28 mouse cellular contexts compared by ENCODE assay signal in genomic region chr15:79842985-79843384, GRCm38 (mm10). TPM values are rescaled to one million over a fixed set of nuclear protein-coding genes. Genes with fewer than 3 reads are reported as not detected.
DNase-seq lines count a peak whose midpoint lies in the region; TF ChIP-seq lines count a peak whose summit lies in the region.
"Had no signal": no experiment of that assay in that cellular context is flagged by ENCODE, and none has a peak within 500 bp of the region (broad histone marks: within the 10 kb centered on the region; RNA-seq: fewer than 3 reads in every experiment).

No protein-coding gene starts in this region.

- no peak for TF ChIP-seq EP300 in MEL (IDR thresholded peaks at IDR 0.05; ENCODE audit: low read depth in 1 of 2, low read length in 2 of 2)

- peak in 1 of 2 experiments; percentile 83; a peak in 2 of 4 replicates for TF ChIP-seq POLR2A in MEL (IDR thresholded peaks at IDR 0.05; ENCODE audit: control insufficient read depth in 1 of 2, insufficient read depth in 1 of 2, low read depth in 1 of 2, low read length in 2 of 2, poor library complexity in 1 of 2)

- peak overlapping the region; percentile 68 for H3K4me3 ChIP-seq in E14TG2a.4 (replicated peaks; ENCODE audit: low read length)
- peak overlapping the region; percentile 47 to 90 for H3K4me3 ChIP-seq in MEL (ENCODE audit: control insufficient read depth in 1 of 2, insufficient read depth in 1 of 2, low read depth in 2 of 2, low read length in 2 of 2)
- H3K4me3 ChIP-seq: embryonic facial prominence, embryonic 13.5 days; embryonic facial prominence, embryonic 15.5 days; erythroblast, embryonic 14.5 days; forebrain, embryonic 10.5 days; forebrain, embryonic 12.5 days had no signal

- peak overlapping the region; percentile 54 for H3K9ac ChIP-seq in MEL (ENCODE audit: control insufficient read depth, low read depth, low read length, poor library complexity, severe bottlenecking)
- H3K9ac ChIP-seq: embryonic facial prominence, embryonic 13.5 days; embryonic facial prominence, embryonic 15.5 days; forebrain, embryonic 12.5 days had no signal

- H3K4me1 ChIP-seq in E14TG2a.4 (replicated peaks; ENCODE audit: low read depth, low read length) (peaks cover 42% of the 10 kb centered on the region), MEL (ENCODE audit: control insufficient read depth in 1 of 2, insufficient read depth in 2 of 2, low read length in 2 of 2) (0 out of 4 replicates have a peak, but pooled peaks cover 0 to 8% of the 10 kb centered on the region in 2 experiments)

- H3K27me3 ChIP-seq in E14TG2a.4 (ENCODE audit: insufficient read depth, low read length) = peaks cover 14% of the 10 kb centered on the region
- no peaks in the 10 kb centered on the region; a peak in 1 of 4 replicates for H3K27me3 ChIP-seq in MEL (ENCODE audit: control insufficient read depth in 1 of 2, insufficient read depth in 2 of 2, low read length in 2 of 2)
- H3K27me3 ChIP-seq: embryonic facial prominence, embryonic 15.5 days had no signal

- peaks cover 2% of the 10 kb centered on the region; the same call in 1 of the 2 replicates for H3K79me2 ChIP-seq in MEL (ENCODE audit: control insufficient read depth, insufficient read depth, low read length, poor library complexity)

- intact Hi-C loops in left cerebral cortex, postnatal 14 days (cut with DNase I) = no loop called here

- no peak for TF ChIP-seq CTCF in E14TG2a.4 (conservative IDR thresholded peaks at IDR 0.05; ENCODE audit: low read length)
- TF ChIP-seq CTCF in MEL (IDR thresholded peaks at IDR 0.05 in 2 of 3, conservative IDR thresholded peaks at IDR 0.05 in 1 of 3; ENCODE audit: control insufficient read depth in 1 of 3, insufficient read depth in 1 of 3, low read depth in 2 of 3, low read length in 3 of 3, poor library complexity in 1 of 3, severe bottlenecking in 1 of 3) = no peak

- TF ChIP-seq RAD21 in MEL (IDR thresholded peaks at IDR 0.05; ENCODE audit: low read depth, low read length) = no peak

- H3K9me3 ChIP-seq in E14TG2a.4 (ENCODE audit: low read length) (no peaks in the 10 kb centered on the region), MEL (replicated peaks; ENCODE audit: insufficient read depth, low read length) (no peaks in the 10 kb centered on the region)
- H3K9me3 ChIP-seq: embryonic facial prominence, embryonic 13.5 days; embryonic facial prominence, embryonic 15.5 days; forebrain, embryonic 10.5 days; forebrain, embryonic 12.5 days; G1E had no signal

- no peak overlapping the region for H3K27ac ChIP-seq in MEL (ENCODE audit: control insufficient read depth, low read depth, low read length)
- H3K27ac ChIP-seq: embryonic facial prominence, embryonic 13.5 days; embryonic facial prominence, embryonic 15.5 days; forebrain, embryonic 10.5 days; forebrain, embryonic 12.5 days had no signal

- peaks cover 19% of the 10 kb centered on the region for H3K36me3 ChIP-seq in E14TG2a.4 (ENCODE audit: insufficient read depth, low read length)
- no peaks in the 10 kb centered on the region for H3K36me3 ChIP-seq in MEL (ENCODE audit: control insufficient read depth in 1 of 2, insufficient read depth in 2 of 2, low read length in 2 of 2)
- H3K36me3 ChIP-seq: embryonic facial prominence, embryonic 13.5 days; embryonic facial prominence, embryonic 15.5 days; forebrain, embryonic 10.5 days; forebrain, embryonic 12.5 days; G1E had no signal

- DNase-seq in 416B (ENCODE audit: low read depth) (peak; percentile 41), MEL (ENCODE audit: low read depth, low spot score) (peak; percentile 84), ZHBTc4 (ENCODE audit: low read depth, low spot score) (peak; percentile 55)
- no peak for DNase-seq in lung, postnatal 14 days
- no peak for DNase-seq in left cerebral cortex, postnatal 14 days (ENCODE audit: low spot score in 2 of 2)
- DNase-seq in spleen, adult 18-20 months = no peak
- no peak for DNase-seq in layer of hippocampus, adult 9-10 months (ENCODE audit: low spot score)
- DNase-seq: adrenal gland, adult 2 months; adrenal gland, postnatal 10 days; adrenal gland, postnatal 25 days; cerebellum, adult 11 months; cerebellum, adult 18-20 months; cerebellum, adult 8-10 months; cerebellum, adult 9-11 months; cerebellum, postnatal 14 days; cerebellum, postnatal 36 days; embryo, embryonic 11 days had no signal

TF ChIP-seq in MEL, 35 proteins besides CTCF, POLR2A, EP300 and RAD21:
- no peak for TF ChIP-seq ETS1 (IDR thresholded peaks at IDR 0.05; ENCODE audit: low read depth, low read length)
- no peak for TF ChIP-seq RCOR1 (IDR thresholded peaks at IDR 0.05; ENCODE audit: low read depth, low read length)
- TF ChIP-seq NELFE (IDR thresholded peaks at IDR 0.05; ENCODE audit: low read depth, low read length) = peak; percentile 74
- peak; percentile 74 for TF ChIP-seq HCFC1 (IDR thresholded peaks at IDR 0.05; ENCODE audit: low read depth, low read length)
- TF ChIP-seq ZMIZ1 (IDR thresholded peaks at IDR 0.05; ENCODE audit: low read depth, low read length) = peak; percentile 66; the same call in 1 of the 2 replicates
- TF ChIP-seq TBP (IDR thresholded peaks at IDR 0.05; ENCODE audit: low read depth, low read length) = peak; percentile 81
- TF ChIP-seq POLR2AphosphoS2 (IDR thresholded peaks at IDR 0.05; ENCODE audit: low read length) = peak; percentile 47; the same call in 1 of the 2 replicates
- TF ChIP-seq KAT2A (conservative IDR thresholded peaks at IDR 0.05; ENCODE audit: low read depth, low read length) = no peak
- TF ChIP-seq TCF12 (IDR thresholded peaks at IDR 0.05; ENCODE audit: low read depth, low read length) = peak; percentile 27; the same call in 1 of the 2 replicates
- no peak; the same call in 1 of the 2 replicates for TF ChIP-seq MXI1 (IDR thresholded peaks at IDR 0.05; ENCODE audit: low read depth, low read length)
- peak; percentile 14; the same call in 1 of the 2 replicates for TF ChIP-seq ZNF384 (IDR thresholded peaks at IDR 0.05; ENCODE audit: low read depth, low read length)

RNA-seq across cellular contexts. Expression of gene Cbx6, which starts 8.5 kb away (rescaled TPM):
- 21.7 and 25.1 TPM in 2 replicates for total RNA-seq in MEL (2012; rRNA removed)
- polyA plus RNA-seq in MEL (2012; ENCODE audit: insufficient read depth in 1 of 2, insufficient read length in 2 of 2, low read depth in 1 of 2, low replicate concordance in 2 of 2, missing spikeins in 1 of 2) = 10 to 100 TPM in 1 of 2 experiments, not detected in 1; 43.6 TPM
- 100 to 1,000 TPM; 429 to 483 TPM for total RNA-seq in left cerebral cortex, postnatal 14 days (2021)

RNA-seq across cellular contexts. Expression of gene Npcd, which starts 8.9 kb away (rescaled TPM):
- 0.23 TPM in 1 of 2 replicates, not detected in the other for total RNA-seq in MEL (2012; rRNA removed)
- polyA plus RNA-seq in MEL (2012; ENCODE audit: insufficient read depth in 1 of 2, insufficient read length in 2 of 2, low read depth in 1 of 2, low replicate concordance in 2 of 2, missing spikeins in 1 of 2) = not detected
- total RNA-seq in left cerebral cortex, postnatal 14 days (2021) = 10 to 100 TPM in 1 of 2 experiments, 1 to 10 TPM in 1; 7.3 to 53.6 TPM
- total RNA-seq: common myeloid progenitor, adult 5-6 weeks; G1E had no signal
- polyA plus RNA-seq: CD4-positive, CD25-positive, alpha-beta regulatory T cell, adult 4 months; erythroblast, embryonic 14.5 days; forebrain, embryonic 10.5 days; forebrain, embryonic 14.5 days; forebrain, embryonic 16.5 days; G1E had no signal

RNA-seq across cellular contexts. Expression of gene Nptxr, which starts 38.4 kb away (rescaled TPM):
- 0.03 and 0.04 TPM in 2 replicates for total RNA-seq in MEL (2012; rRNA removed)
- under 1 TPM in 1 of 2 experiments, not detected in 1; 0.33 TPM for polyA plus RNA-seq in MEL (2012; ENCODE audit: insufficient read depth in 1 of 2, insufficient read length in 2 of 2, low read depth in 1 of 2, low replicate concordance in 2 of 2, missing spikeins in 1 of 2)
- total RNA-seq in left cerebral cortex, postnatal 14 days (2021) = 100 to 1,000 TPM; 693 to 768 TPM
- polyA plus RNA-seq: erythroblast, embryonic 14.5 days had no signal

RNA-seq across cellular contexts. Expression of gene Apobec3, which starts 48.5 kb away (rescaled TPM):
- total RNA-seq in MEL (2012; rRNA removed) = 17.2 and 22.2 TPM in 2 replicates
- 10 to 100 TPM in 1 of 2 experiments, not detected in 1; 38.6 TPM for polyA plus RNA-seq in MEL (2012; ENCODE audit: insufficient read depth in 1 of 2, insufficient read length in 2 of 2, low read depth in 1 of 2, low replicate concordance in 2 of 2, missing spikeins in 1 of 2)
- 1 to 10 TPM; 4.2 to 5.1 TPM for total RNA-seq in left cerebral cortex, postnatal 14 days (2021)

Comparison
In these comparisons a context has a peak if more than half of its experiments do, and no peak if none do; other contexts are left out.
1. DNase-seq: peak in 416B (single experiment), MEL (single experiment) and ZHBTc4 (single experiment); none in lung, postnatal 14 days (single experiment), left cerebral cortex, postnatal 14 days (0 of 2), spleen, adult 18-20 months (0 of 2) and layer of hippocampus, adult 9-10 months (single experiment).
2. RNA of gene Cbx6, which starts 8.5 kb away (total RNA-seq): 429 to 483 TPM in left cerebral cortex, postnatal 14 days; 21.7 to 25.1 TPM in MEL; every median in the first group is over 10 times any median in the second.
3. RNA of gene Nptxr, which starts 38.4 kb away (total RNA-seq): 693 to 768 TPM in left cerebral cortex, postnatal 14 days; 0.03 to 0.04 TPM in MEL; every median in the first group is over 100 times any median in the second.